Mouse (Mus musculus): ENCODE data around the gene Tbc1d22b. TPM values are rescaled to one million over a fixed set of nuclear protein-coding genes. Genes with fewer than 3 reads are reported as not detected.
"Not testable (repeated sequence)": the region's sequence is repeated elsewhere in the genome, so short reads cannot be mapped to it uniquely, and the experiment has no call there.

Tbc1d22b gene
- polyA plus RNA-seq, 1 experiment from 2014 or later = 14.9 TPM

GRCm38 (mm10) chr17:29596771-29597132 lies 47.2 kb downstream of the Tbc1d22b start:
- Histone ChIP-seq H3K9me3 (replicated peaks) (no peaks in the 10 kb centered on the region), H3K4me3 (no peak overlapping the region), H3K27ac (ENCODE audit: poor library complexity, severe bottlenecking) (no peak overlapping the region), H3K27me3 (replicated peaks) (no peaks in the 10 kb centered on the region), H3K4me1 (replicated peaks) (peaks cover 35% of the 10 kb centered on the region), H3K4me2 (no peak overlapping the region), H3K9ac (no peak overlapping the region), H3K36me3 (peaks cover 70% of the 10 kb centered on the region)
- ATAC-seq (ENCODE audit: insufficient number of reproducible peaks, low FRiP score) = no peak
- WGBS = 89% methylated on average over 13 of the region's 13 CpGs

- peaks cover 77% of the 10 kb centered on the region for H3K36me3 ChIP-seq
Observed at GRCm38 (mm10) chr17:29599051-29599450, 49.5 kb downstream of the Tbc1d22b start.

DNA sequence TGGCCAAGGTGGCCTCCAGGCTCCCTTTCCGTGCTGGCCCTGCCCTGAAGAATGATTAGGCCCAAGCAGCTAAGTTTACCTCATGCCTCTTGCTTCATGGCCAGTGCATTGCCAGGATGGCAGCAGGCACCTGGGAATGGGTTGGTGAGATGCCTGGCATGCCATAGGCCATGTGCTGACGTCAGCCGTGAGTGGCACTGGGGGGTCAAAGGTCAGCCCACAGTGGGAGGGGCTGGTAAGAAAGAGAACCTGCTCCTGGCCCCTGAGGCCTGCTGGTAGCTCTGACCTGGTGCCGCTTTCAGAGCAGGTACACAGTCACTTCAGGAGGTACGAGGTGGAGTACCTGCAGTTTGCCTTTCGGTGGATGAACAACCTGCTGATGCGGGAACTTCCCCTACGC lies 50.0 kb downstream of the Tbc1d22b start:
- WGBS = 88% methylated on average over 8 of the region's 8 CpGs
- H3K9me3 ChIP-seq (replicated peaks) = 0 out of 2 replicates have a peak, but pooled peaks cover 3% of the 10 kb centered on the region
- no peak overlapping the region for H3K4me3 ChIP-seq
- no peak overlapping the region for H3K27ac ChIP-seq (ENCODE audit: poor library complexity, severe bottlenecking)
- H3K9ac ChIP-seq = no peak overlapping the region
- ATAC-seq (ENCODE audit: insufficient number of reproducible peaks, low FRiP score) = no peak
- no peaks in the 10 kb centered on the region for H3K27me3 ChIP-seq (replicated peaks)
- peaks cover 75% of the 10 kb centered on the region for H3K36me3 ChIP-seq
- peaks cover 31% of the 10 kb centered on the region for H3K4me1 ChIP-seq (replicated peaks)
- no peak overlapping the region for H3K4me2 ChIP-seq

More at GRCm38 (mm10) chr17:29599051-29599450, 49.5 kb downstream of the Tbc1d22b start:
- Histone ChIP-seq H3K27me3 (replicated peaks) (no peaks in the 10 kb centered on the region), H3K4me2 (no peak overlapping the region), H3K9me3 (replicated peaks) (0 out of 2 replicates have a peak, but pooled peaks cover 3% of the 10 kb centered on the region), H3K27ac (ENCODE audit: poor library complexity, severe bottlenecking) (no peak overlapping the region), H3K4me3 (no peak overlapping the region), H3K4me1 (replicated peaks) (peaks cover 31% of the 10 kb centered on the region), H3K9ac (no peak overlapping the region)
- no peak for ATAC-seq (ENCODE audit: insufficient number of reproducible peaks, low FRiP score)
- 89% methylated on average over 14 of the region's 14 CpGs for WGBS

DNA sequence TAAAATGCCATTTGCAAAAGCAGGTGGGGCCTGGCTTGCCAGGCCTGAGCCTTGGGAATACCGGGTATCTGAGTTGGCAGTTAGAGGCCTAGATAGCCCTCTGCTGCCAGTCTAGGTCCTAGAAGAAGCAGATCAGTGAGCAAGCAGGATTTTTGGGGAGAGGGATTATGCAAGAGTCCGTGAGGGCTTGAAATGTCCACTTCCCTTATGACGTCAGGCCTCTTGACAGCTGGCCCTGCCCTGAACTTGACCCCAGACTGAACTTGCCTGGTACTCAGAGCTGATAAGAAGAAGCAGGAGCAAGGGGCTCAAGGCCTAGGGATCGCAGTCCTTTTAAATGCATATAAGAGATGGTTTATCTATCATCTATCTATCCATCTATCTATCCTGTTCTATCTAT lies 51.8 kb downstream of the Tbc1d22b start:
- no peak overlapping the region for H3K4me3 ChIP-seq
- H3K36me3 ChIP-seq = peaks cover 74% of the 10 kb centered on the region
- peaks cover 28% of the 10 kb centered on the region for H3K4me1 ChIP-seq (replicated peaks)
- H3K9ac ChIP-seq = peak overlapping the region; percentile 24; the same call in 1 of the 2 replicates
- ATAC-seq (ENCODE audit: insufficient number of reproducible peaks, low FRiP score) = no peak
- 0 out of 2 replicates have a peak, but pooled peaks cover 3% of the 10 kb centered on the region for H3K9me3 ChIP-seq (replicated peaks)
- H3K4me2 ChIP-seq = no peak overlapping the region
- H3K27me3 ChIP-seq (replicated peaks) = no peaks in the 10 kb centered on the region
- WGBS = 36% methylated on average over 4 of the region's 4 CpGs
- no peak overlapping the region for H3K27ac ChIP-seq (ENCODE audit: poor library complexity, severe bottlenecking)

DNA sequence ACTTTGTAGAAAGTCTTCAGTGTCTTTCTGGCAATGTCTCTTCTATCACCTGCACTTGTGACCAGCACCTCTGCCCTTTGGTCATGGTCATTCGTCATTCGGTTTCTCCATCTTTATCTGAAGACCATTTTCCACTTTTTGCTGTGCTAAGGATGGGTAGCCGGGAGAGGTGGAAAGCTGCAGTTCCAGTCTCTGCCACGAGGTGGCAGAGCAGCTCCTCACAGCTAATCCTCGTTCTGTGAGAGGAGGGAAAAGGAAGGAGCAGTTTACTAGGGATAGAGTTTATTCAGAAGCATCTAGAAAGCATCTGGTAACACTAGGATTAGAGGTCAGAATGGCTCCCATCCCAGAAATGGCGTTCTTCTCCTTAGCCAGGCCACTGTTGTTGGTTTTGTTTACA lies 53.7 kb downstream of the Tbc1d22b start:
- no peak overlapping the region for H3K4me2 ChIP-seq
- no peak overlapping the region for H3K4me3 ChIP-seq
- no peaks in the 10 kb centered on the region for H3K27me3 ChIP-seq (replicated peaks)
- no peak overlapping the region for H3K27ac ChIP-seq (ENCODE audit: poor library complexity, severe bottlenecking)
- 19% methylated on average over 6 of the region's 6 CpGs for WGBS
- H3K9me3 ChIP-seq (replicated peaks) = 0 out of 2 replicates have a peak, but pooled peaks cover 3% of the 10 kb centered on the region
- peaks cover 70% of the 10 kb centered on the region for H3K36me3 ChIP-seq
- ATAC-seq (ENCODE audit: insufficient number of reproducible peaks, low FRiP score) = no peak
- H3K9ac ChIP-seq = no peak overlapping the region
- H3K4me1 ChIP-seq (replicated peaks) = peaks cover 15% of the 10 kb centered on the region

DNA sequence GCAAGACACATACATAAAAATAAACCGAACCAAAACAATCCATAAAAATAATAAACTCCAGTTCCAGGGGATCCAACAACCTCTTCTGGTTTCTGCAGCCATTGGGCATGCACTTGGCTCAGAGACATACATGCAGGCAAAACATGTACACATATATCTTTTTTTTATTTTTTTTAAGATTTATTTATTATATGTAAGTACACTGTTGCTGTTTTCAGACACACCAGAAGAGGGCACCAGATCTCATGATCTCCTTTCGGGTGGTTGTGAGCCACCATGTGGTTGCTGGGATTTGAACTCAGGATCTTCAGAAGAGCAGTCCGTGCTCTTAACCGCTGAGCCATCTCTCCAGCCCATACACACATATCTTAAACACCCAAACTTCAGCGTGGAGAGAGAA lies 63.9 kb downstream of the Tbc1d22b start:
- peaks cover 36% of the 10 kb centered on the region for H3K4me1 ChIP-seq (replicated peaks)
- not testable (repeated sequence) for H3K36me3 ChIP-seq; H3K9ac ChIP-seq; H3K27me3 ChIP-seq (replicated peaks); H3K9me3 ChIP-seq (replicated peaks); H3K4me2 ChIP-seq; H3K4me3 ChIP-seq; ATAC-seq (ENCODE audit: insufficient number of reproducible peaks, low FRiP score); H3K27ac ChIP-seq (ENCODE audit: poor library complexity, severe bottlenecking)
- WGBS = 82% methylated on average over 5 of the region's 5 CpGs

DNA sequence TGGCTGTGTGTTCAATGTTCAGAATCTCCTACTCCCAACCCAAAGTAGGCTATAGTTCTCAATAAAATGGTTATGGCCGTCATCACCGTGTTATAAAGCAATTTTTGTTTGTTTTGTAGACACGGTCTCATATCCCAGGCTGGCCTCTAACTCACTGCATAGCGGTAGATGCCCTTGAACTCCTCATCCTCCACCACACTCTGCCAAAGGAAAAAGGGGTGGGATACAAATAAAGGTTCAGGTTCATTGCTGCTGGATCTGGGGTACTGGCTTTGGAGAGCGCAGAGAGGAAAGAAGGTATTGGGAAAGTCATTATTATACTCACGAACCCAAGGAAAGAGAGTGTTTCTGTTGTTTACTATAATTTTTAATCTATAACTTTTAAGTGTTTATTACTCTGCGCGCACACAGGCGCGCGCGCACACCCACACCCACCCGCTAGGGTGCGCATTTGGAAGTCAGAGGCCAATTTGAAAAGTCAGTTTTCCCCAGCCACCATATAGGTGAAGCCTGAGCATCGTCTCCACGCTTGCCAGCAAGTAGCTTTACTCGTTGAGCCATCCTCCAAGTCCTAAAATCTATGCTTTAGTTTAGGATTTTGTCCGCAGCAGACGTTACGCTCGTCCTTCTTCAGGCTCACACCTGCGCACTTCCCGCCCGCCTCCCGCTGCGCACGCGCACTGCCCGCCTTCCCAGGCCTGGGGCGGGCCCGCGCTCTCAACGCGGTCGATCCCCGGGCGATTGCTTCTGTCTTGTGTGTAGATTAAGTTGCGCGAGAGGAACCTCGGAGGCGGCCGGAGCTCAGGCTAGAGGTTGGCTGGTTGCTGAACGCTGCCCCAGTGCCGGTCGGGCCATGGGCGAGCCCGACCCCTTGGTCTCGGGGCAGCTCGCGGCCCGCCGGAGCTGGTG lies 64.8 kb downstream of the Tbc1d22b start, which contains the start of the genes Rnf8 and Gm28043:
Gene Rnf8, plus strand, starts transcription at position 676 of the 909 bp plus-strand sequence.
Gene Gm28043, plus strand, starts transcription at position 762 of the 909 bp plus-strand sequence.
- WGBS = 2% methylated on average over 52 of the region's 52 CpGs
- peaks cover 11% of the 10 kb centered on the region; the same call in 1 of the 2 replicates for H3K36me3 ChIP-seq
- H3K27me3 ChIP-seq (replicated peaks) = no peaks in the 10 kb centered on the region
- ATAC-seq (ENCODE audit: insufficient number of reproducible peaks, low FRiP score) = peak; percentile 92
- peak within 1 kb of the TSS; percentile 96 for H3K9ac ChIP-seq
- H3K4me1 ChIP-seq (replicated peaks) = peaks cover 36% of the 10 kb centered on the region
- peak within 1 kb of the TSS; percentile 92 for H3K4me2 ChIP-seq
- peak within 1 kb of the TSS; percentile 91 for H3K4me3 ChIP-seq
- H3K27ac ChIP-seq (ENCODE audit: poor library complexity, severe bottlenecking) = peak within 1 kb of the TSS; percentile 96
- no peaks in the 10 kb centered on the region for H3K9me3 ChIP-seq (replicated peaks)

DNA sequence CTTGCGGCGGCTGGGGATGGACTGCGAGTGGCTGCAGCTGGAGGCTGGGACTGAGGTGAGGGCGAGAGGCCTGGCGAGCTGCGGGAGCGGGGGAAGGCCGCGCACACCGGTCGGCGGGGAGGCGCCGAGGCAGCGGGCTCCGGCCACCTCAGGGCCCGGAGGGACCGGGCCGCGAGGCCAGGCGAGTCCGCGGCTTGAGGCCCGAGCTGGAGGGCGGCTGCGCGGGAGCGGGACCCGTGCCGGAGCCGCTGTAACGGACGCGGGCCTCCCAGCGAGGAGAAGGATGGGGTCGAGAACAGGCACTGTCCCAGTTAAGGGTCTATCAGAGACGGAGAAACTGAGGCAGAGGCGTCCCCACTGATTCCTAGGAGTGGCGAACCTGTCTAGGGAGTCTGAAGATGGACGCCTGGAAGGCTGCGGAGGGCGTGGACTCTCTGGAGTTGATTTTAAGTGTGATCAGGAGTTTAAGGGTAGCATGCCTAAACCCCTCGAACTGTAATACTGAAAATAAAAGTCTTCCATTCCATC lies 65.5 kb downstream of the Tbc1d22b start:
- Histone ChIP-seq H3K9ac (peak overlapping the region; percentile 96), H3K4me3 (peak overlapping the region; percentile 91), H3K9me3 (replicated peaks) (no peaks in the 10 kb centered on the region), H3K4me1 (replicated peaks) (peaks cover 36% of the 10 kb centered on the region), H3K27me3 (replicated peaks) (no peaks in the 10 kb centered on the region), H3K4me2 (peak overlapping the region; percentile 92), H3K27ac (ENCODE audit: poor library complexity, severe bottlenecking) (peak overlapping the region; percentile 96), H3K36me3 (peaks cover 18% of the 10 kb centered on the region)
- WGBS = under 1% methylated on average over 43 of the region's 43 CpGs
- ATAC-seq (ENCODE audit: insufficient number of reproducible peaks, low FRiP score) = peak; percentile 69

- H3K4me3 ChIP-seq = peak overlapping the region; percentile 91
- WGBS = 9% methylated on average over 4 of the region's 4 CpGs
- H3K9ac ChIP-seq = peak overlapping the region; percentile 96
- H3K27ac ChIP-seq (ENCODE audit: poor library complexity, severe bottlenecking) = 0 out of 2 replicates have a peak overlapping the region, but pooled peaks have one; percentile 96
- no peaks in the 10 kb centered on the region for H3K27me3 ChIP-seq (replicated peaks)
- H3K9me3 ChIP-seq (replicated peaks) = no peaks in the 10 kb centered on the region
- ATAC-seq (ENCODE audit: insufficient number of reproducible peaks, low FRiP score) = no peak
- peaks cover 21% of the 10 kb centered on the region for H3K36me3 ChIP-seq
- peak overlapping the region; percentile 92 for H3K4me2 ChIP-seq
- peaks cover 36% of the 10 kb centered on the region for H3K4me1 ChIP-seq (replicated peaks)
Observed at GRCm38 (mm10) chr17:29615616-29616015, 66.0 kb downstream of the Tbc1d22b start.

GRCm38 (mm10) chr17:29619231-29619630 lies 69.6 kb downstream of the Tbc1d22b start:
- Histone ChIP-seq H3K4me3 (no peak overlapping the region), H3K27me3 (replicated peaks) (no peaks in the 10 kb centered on the region), H3K4me2 (no peak overlapping the region), H3K4me1 (replicated peaks) (peaks cover 20% of the 10 kb centered on the region), H3K9ac (no peak overlapping the region), H3K36me3 (peaks cover 55% of the 10 kb centered on the region), H3K27ac (ENCODE audit: poor library complexity, severe bottlenecking) (no peak overlapping the region), H3K9me3 (replicated peaks) (no peaks in the 10 kb centered on the region)
- no peak for ATAC-seq (ENCODE audit: insufficient number of reproducible peaks, low FRiP score)
- 76% methylated on average over 3 of the region's 3 CpGs for whole genome bisulfite sequencing

- WGBS = 94% methylated on average over 8 of the region's 8 CpGs
- Histone ChIP-seq H3K4me2 (no peak overlapping the region), H3K4me3 (no peak overlapping the region), H3K27me3 (replicated peaks) (no peaks in the 10 kb centered on the region), H3K4me1 (replicated peaks) (no peaks in the 10 kb centered on the region), H3K9ac (no peak overlapping the region), H3K9me3 (replicated peaks) (no peaks in the 10 kb centered on the region), H3K27ac (ENCODE audit: poor library complexity, severe bottlenecking) (no peak overlapping the region), H3K36me3 (peaks cover 94% of the 10 kb centered on the region)
- no peak for ATAC-seq (ENCODE audit: insufficient number of reproducible peaks, low FRiP score)
Observed at GRCm38 (mm10) chr17:29623488-29623887, 73.9 kb downstream of the Tbc1d22b start.
